Mouse (Mus musculus): ENCODE results near the gene Bbs2.

DNA sequence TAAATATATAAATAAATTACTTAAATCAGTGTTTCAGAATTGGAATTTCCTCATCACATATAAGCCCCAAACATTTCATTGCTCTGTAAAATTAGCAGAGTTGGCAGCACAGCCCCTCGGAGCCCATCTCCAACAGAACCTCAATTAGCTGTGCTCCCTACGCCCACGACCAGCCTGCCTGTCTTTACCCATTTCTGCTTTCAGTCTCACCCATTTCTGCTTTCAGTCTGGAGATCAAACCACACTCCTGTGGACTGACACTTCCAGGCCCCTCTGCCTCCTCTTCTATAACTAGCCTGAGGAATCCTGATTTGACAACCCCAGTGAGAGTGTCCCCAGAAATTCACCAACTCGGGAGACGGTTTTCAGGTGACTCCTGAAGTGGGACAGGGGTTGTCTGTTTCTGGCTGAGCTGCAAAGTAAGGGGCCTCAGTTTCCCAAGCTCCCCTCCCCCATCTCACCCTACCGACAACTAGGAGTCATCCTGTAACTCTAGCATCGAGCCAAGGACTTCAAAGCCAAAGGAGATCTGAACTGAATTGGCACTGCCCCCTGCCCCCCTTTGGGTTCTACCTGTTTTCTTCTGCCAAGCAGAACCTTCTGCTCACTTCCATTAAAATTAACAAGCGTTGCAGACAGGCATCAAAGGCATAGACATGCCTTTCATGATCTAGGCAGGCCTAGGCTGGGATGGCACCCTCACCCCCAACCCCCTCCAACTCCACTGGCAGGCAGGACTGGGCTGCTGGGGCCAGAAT lies 24.2 kb upstream of the Bbs2 start:
- no peak for TF ChIP-seq CTCF (IDR thresholded peaks at IDR 0.05; ENCODE audit: borderline replicate concordance, insufficient read depth, low read length)
- no peak for TF ChIP-seq POLR2A (IDR thresholded peaks at IDR 0.05; ENCODE audit: low read depth, low read length)
